Mouse (Mus musculus) kidney, embryonic 14.5 days (tissue): Measurements from ENCODE around the gene Gosr2. TPM values are rescaled to one million over a fixed set of nuclear protein-coding genes. Genes with fewer than 3 reads are reported as not detected.

ENCODE experiments used
- ATAC-seq: fragments of 200-750 bp; cut with Nextera tagmentation; 2 replicates; pipeline ENCODE4 v1.8.0; 2017; ENCODE audit warnings: moderate number of reproducible peaks, mild to moderate bottlenecking, moderate TSS enrichment, moderate library complexity; ENCODE audit not compliant: low FRiP score, low TSS enrichment
- H3K27ac ChIP-seq: fragments of 300-500 bp; sonication (generic); 2 replicates; pipeline ENCODE4 v1.5.1; 2014; ENCODE audit warnings: low read depth, mild to moderate bottlenecking, low read length, moderate library complexity, mixed read lengths
- H3K27me3 ChIP-seq: fragments of 300-500 bp; sonication (generic); 2 replicates; pipeline ENCODE4 v1.6.1; 2014; ENCODE audit warnings: mild to moderate bottlenecking, low read length; ENCODE audit not compliant: control insufficient read depth, insufficient read depth
- H3K36me3 ChIP-seq: fragments of 300-500 bp; sonication (generic); 2 replicates; pipeline ENCODE4 v1.6.1; 2014; ENCODE audit warnings: low read length, mixed read lengths; ENCODE audit not compliant: control insufficient read depth, insufficient read depth
- H3K4me1 ChIP-seq: fragments of 300-500 bp; sonication (generic); 2 replicates; pipeline ENCODE4 v1.6.1; 2014; ENCODE audit warnings: low read length, mixed read lengths; ENCODE audit not compliant: control insufficient read depth, insufficient read depth
- H3K4me2 ChIP-seq: fragments of 300-500 bp; sonication (generic); replicated peaks from 2 replicates; pipeline ENCODE4 v1.6.1; 2014; ENCODE audit warnings: low read depth, mild to moderate bottlenecking, low read length
- H3K4me3 ChIP-seq: fragments of 300-500 bp; sonication (generic); 2 replicates; pipeline ENCODE4 v1.5.1; 2014; ENCODE audit warnings: mild to moderate bottlenecking, low read length
- H3K9ac ChIP-seq: fragments of 300-500 bp; sonication (generic); 2 replicates; pipeline ENCODE4 v1.6.1; 2014; ENCODE audit warnings: low read depth, mild to moderate bottlenecking, low read length, moderate library complexity
- H3K9me3 ChIP-seq: fragments of 300-500 bp; sonication (generic); 2 replicates; pipeline ENCODE4 v1.6.1; 2016; ENCODE audit warnings: low read length; ENCODE audit not compliant: control insufficient read depth
- WGBS: fragments of 180-500 bp; shearing (Covaris S2); extraction: QIAGEN DNeasy Blood & Tissue Kit; methylation state at CpG from one replicate; pipeline ENCODE4 v1.1.7; 2014; 5-methylcytosine and 5-hydroxymethylcytosine counted together
- polyA plus RNA-seq: library from polyadenylated mRNA; unstranded; fragments of >200 nt; fragmentation: Nextera tagmentation; extraction: Ambion mirVana; gene quantifications from 2 replicates; pipeline ENCODE4 v1.2.1, GENCODE M21; 2014

Gosr2 gene
- polyA plus RNA-seq = 46.7 and 82.7 TPM in 2 replicates

GRCm38 (mm10) chr11:103697565-103698176 lies at the start of gene Gosr2:
Gene Gosr2, minus strand, starts transcription at chr11:103697898.
- Histone ChIP-seq H3K9ac (peak within 1 kb of the TSS; percentile 90), H3K27ac (peak within 1 kb of the TSS; percentile 90)
- ATAC-seq = peak; percentile 97

GRCm38 (mm10) chr11:103735046-103735781 lies 37.5 kb upstream of the Gosr2 start:
- H3K9me3 ChIP-seq = no peaks in the 10 kb centered on the region
- 61% methylated on average over 19 of the region's 19 CpGs for WGBS
- H3K4me2 ChIP-seq = no peak overlapping the region; the same call in 1 of the 2 replicates
- H3K27ac ChIP-seq = peak overlapping the region; percentile 56; the same call in 1 of the 2 replicates
- ATAC-seq = peak; percentile 62
- no peaks in the 10 kb centered on the region for H3K36me3 ChIP-seq
- peaks cover 5% of the 10 kb centered on the region for H3K27me3 ChIP-seq
- H3K9ac ChIP-seq = no peak overlapping the region
- H3K4me1 ChIP-seq = peaks cover 11% of the 10 kb centered on the region; the same call in 1 of the 2 replicates
- H3K4me3 ChIP-seq = no peak overlapping the region

More at GRCm38 (mm10) chr11:103697565-103698176, at the start of gene Gosr2:
- H3K4me2 ChIP-seq = peak within 1 kb of the TSS; percentile 54
- peak within 1 kb of the TSS; percentile 95 for H3K4me3 ChIP-seq
- 0 out of 2 replicates have a peak, but pooled peaks cover 5% of the 10 kb centered on the region for H3K4me1 ChIP-seq
- H3K9me3 ChIP-seq = no peaks in the 10 kb centered on the region
- H3K27me3 ChIP-seq = no peaks in the 10 kb centered on the region
- under 1% methylated on average over 52 of the region's 57 CpGs for WGBS
- H3K36me3 ChIP-seq = no peaks in the 10 kb centered on the region

GRCm38 (mm10) chr11:103734411-103735045 lies 36.8 kb upstream of the Gosr2 start:
- Histone ChIP-seq H3K4me1 (peaks cover 11% of the 10 kb centered on the region; the same call in 1 of the 2 replicates), H3K9me3 (no peaks in the 10 kb centered on the region), H3K27me3 (peaks cover 10% of the 10 kb centered on the region), H3K27ac (peak overlapping the region; percentile 51; the same call in 1 of the 2 replicates), H3K36me3 (no peaks in the 10 kb centered on the region), H3K4me2 (no peak overlapping the region), H3K4me3 (no peak overlapping the region), H3K9ac (no peak overlapping the region)
- 68% methylated on average over 5 of the region's 5 CpGs for WGBS
- ATAC-seq = no peak

GRCm38 (mm10) chr11:103733961-103734360 lies 36.3 kb upstream of the Gosr2 start:
- H3K27ac ChIP-seq = peak overlapping the region; percentile 51; the same call in 1 of the 2 replicates
- 82% methylated on average over 2 of the region's 2 CpGs for WGBS
- no peak overlapping the region for H3K4me3 ChIP-seq
- no peak overlapping the region for H3K4me2 ChIP-seq
- H3K9ac ChIP-seq = no peak overlapping the region
- H3K4me1 ChIP-seq = peaks cover 11% of the 10 kb centered on the region; the same call in 1 of the 2 replicates
- no peaks in the 10 kb centered on the region for H3K36me3 ChIP-seq
- H3K9me3 ChIP-seq = no peaks in the 10 kb centered on the region
- H3K27me3 ChIP-seq = peaks cover 14% of the 10 kb centered on the region
- no peak for ATAC-seq

GRCm38 (mm10) chr11:103733069-103733468 lies 35.4 kb upstream of the Gosr2 start:
- Histone ChIP-seq H3K9me3 (no peaks in the 10 kb centered on the region), H3K27ac (no peak overlapping the region), H3K9ac (no peak overlapping the region), H3K4me1 (peaks cover 11% of the 10 kb centered on the region; the same call in 1 of the 2 replicates), H3K36me3 (no peaks in the 10 kb centered on the region), H3K4me2 (no peak overlapping the region), H3K27me3 (peaks cover 14% of the 10 kb centered on the region), H3K4me3 (no peak overlapping the region)
- ATAC-seq = no peak
- 67% methylated on average over 4 of the region's 4 CpGs for WGBS

- peaks cover 14% of the 10 kb centered on the region for H3K27me3 ChIP-seq
- H3K9me3 ChIP-seq = no peaks in the 10 kb centered on the region
- H3K4me2 ChIP-seq = no peak overlapping the region
- ATAC-seq = no peak
- no peak overlapping the region for H3K27ac ChIP-seq
- H3K9ac ChIP-seq = no peak overlapping the region
- no peak overlapping the region for H3K4me3 ChIP-seq
- WGBS = 88% methylated on average over 7 of the region's 7 CpGs
- peaks cover 8% of the 10 kb centered on the region; the same call in 1 of the 2 replicates for H3K4me1 ChIP-seq
- no peaks in the 10 kb centered on the region for H3K36me3 ChIP-seq
These were observed 34.6 kb upstream of the Gosr2 start for GRCm38 (mm10) chr11:103732306-103732705.

GRCm38 (mm10) chr11:103731594-103731993 lies 33.9 kb upstream of the Gosr2 start:
- Histone ChIP-seq H3K9ac (no peak overlapping the region), H3K9me3 (no peaks in the 10 kb centered on the region), H3K36me3 (no peaks in the 10 kb centered on the region), H3K4me1 (0 out of 2 replicates have a peak, but pooled peaks cover 5% of the 10 kb centered on the region), H3K27me3 (peaks cover 14% of the 10 kb centered on the region), H3K27ac (no peak overlapping the region), H3K4me3 (no peak overlapping the region), H3K4me2 (no peak overlapping the region)
- no peak for ATAC-seq
- WGBS = 84% methylated on average over 9 of the region's 9 CpGs

- Histone ChIP-seq H3K27me3 (peaks cover 14% of the 10 kb centered on the region), H3K4me2 (no peak overlapping the region), H3K27ac (no peak overlapping the region), H3K9me3 (no peaks in the 10 kb centered on the region; the same call in 1 of the 2 replicates), H3K4me1 (0 out of 2 replicates have a peak, but pooled peaks cover 5% of the 10 kb centered on the region), H3K4me3 (no peak overlapping the region), H3K9ac (no peak overlapping the region), H3K36me3 (no peaks in the 10 kb centered on the region)
- no peak for ATAC-seq
- 72% methylated on average over 9 of the region's 9 CpGs for WGBS
These were observed 31.7 kb upstream of the Gosr2 start for GRCm38 (mm10) chr11:103729282-103729985.
